Mouse (Mus musculus) liver, embryonic 14.5 days (tissue): ENCODE results near the gene Crlf1.

Source experiments
- CTCF ChIP-seq: IDR thresholded peaks from 2 replicates; pipeline ENCODE4 v1.5.1; 2016; ENCODE audit warnings: antibody characterized with exemption, low read depth, control low read depth
- EP300 ChIP-seq: IDR thresholded peaks from 2 replicates; pipeline ENCODE4 v1.6.1; 2016; ENCODE audit warnings: antibody characterized with exemption, low read depth

- TF ChIP-seq CTCF (no peak), EP300 (no peak)
Measured at GRCm38 (mm10) chr8:70540013-70540506, 47.1 kb downstream of the Crlf1 start.
